Mouse (Mus musculus) kidney, adult 2 months (tissue): ENCODE data around the gene Samhd1.

Source experiments
- CTCF ChIP-seq: fragments of 200-500 bp; conservative IDR thresholded peaks from 2 replicates; pipeline ENCODE4 v1.5.1; 2011; ENCODE audit warnings: low read depth, mild to moderate bottlenecking, control low read depth, low read length, moderate library complexity, mixed read lengths; ENCODE audit not compliant: insufficient read depth, insufficient read length
- POLR2A ChIP-seq: fragments of 200-500 bp; IDR thresholded peaks from one replicate; pipeline ENCODE4 v1.6.1; 2011; ENCODE audit warnings: low read depth, low read length, control low read depth

DNA sequence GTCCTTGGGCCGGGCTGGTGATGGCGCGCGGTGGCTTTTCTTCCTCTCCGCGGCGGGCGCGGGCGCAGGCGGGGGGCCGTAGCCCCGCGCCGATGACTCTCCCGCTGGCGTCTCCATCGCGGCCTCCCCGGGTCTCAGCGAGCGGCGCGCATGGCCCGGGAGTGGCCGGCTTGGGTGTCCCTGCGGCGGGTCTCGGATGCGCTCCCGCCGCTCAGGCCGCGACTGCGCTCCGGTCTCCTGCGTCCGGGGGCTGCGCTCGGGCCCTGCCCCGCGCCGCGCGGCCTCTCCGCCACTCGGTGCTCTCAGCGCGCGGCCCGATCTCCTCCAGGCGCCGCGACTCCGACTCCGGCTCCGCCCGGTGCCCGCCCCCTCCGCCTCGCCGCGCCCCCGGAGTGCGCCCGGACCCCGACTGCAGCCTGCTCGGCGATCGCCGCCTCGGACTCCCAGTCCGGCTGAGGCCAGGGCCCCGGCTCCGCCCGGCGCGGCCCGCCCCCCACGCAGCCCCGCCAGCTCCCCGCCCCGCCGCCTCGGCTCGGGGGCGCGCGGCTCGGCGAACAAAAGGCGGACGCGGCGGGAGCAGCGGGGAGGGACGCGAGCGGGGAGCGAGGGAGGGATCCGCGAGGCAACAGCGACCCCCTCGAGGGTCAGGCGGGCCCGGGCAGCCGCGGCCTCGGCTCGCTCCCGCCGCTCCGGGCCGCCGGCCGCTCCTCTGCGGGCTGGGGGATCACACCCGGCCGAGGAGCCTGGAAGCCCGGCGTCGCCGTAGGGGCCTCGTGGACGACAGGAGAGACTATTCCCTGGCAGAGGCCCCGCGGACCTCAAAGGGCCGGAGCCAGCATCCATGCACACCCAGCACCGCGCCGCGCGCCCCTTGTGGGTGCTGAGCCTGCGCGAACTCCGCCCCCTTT is 56.0 kb downstream of the Samhd1 start, which contains the start of gene Soga1:
- TF ChIP-seq CTCF (peak; percentile 42), POLR2A (no peak)
